Mouse (Mus musculus) intestine, embryonic 16.5 days (tissue): Measurements from ENCODE around the gene Art4. TPM values are rescaled to one million over a fixed set of nuclear protein-coding genes. Genes with fewer than 3 reads are reported as not detected.

Source experiments
- ATAC-seq: fragments of 200-750 bp; cut with Nextera tagmentation; 2 replicates; pipeline ENCODE4 v1.8.0; 2017; ENCODE audit warnings: moderate TSS enrichment, moderate library complexity
- H3K27ac ChIP-seq: fragments of 300-500 bp; sonication (generic); 2 replicates; pipeline ENCODE4 v1.5.1; 2014; ENCODE audit warnings: mild to moderate bottlenecking, low read length
- H3K27me3 ChIP-seq: fragments of 300-500 bp; sonication (generic); replicated peaks from 2 replicates; pipeline ENCODE4 v1.6.1; 2014; ENCODE audit warnings: low read length, control low read depth, mixed read lengths; ENCODE audit not compliant: control insufficient read depth, insufficient read depth
- H3K36me3 ChIP-seq: fragments of 300-500 bp; sonication (generic); 2 replicates; pipeline ENCODE4 v1.6.1; 2014; ENCODE audit warnings: low read length, control low read depth; ENCODE audit not compliant: control insufficient read depth, insufficient read depth
- H3K4me1 ChIP-seq: fragments of 300-500 bp; sonication (generic); 2 replicates; pipeline ENCODE4 v1.6.1; 2014; ENCODE audit warnings: low read length, control low read depth, mixed read lengths; ENCODE audit not compliant: control insufficient read depth, insufficient read depth
- H3K4me2 ChIP-seq: fragments of 300-500 bp; sonication (generic); 2 replicates; pipeline ENCODE4 v1.6.1; 2014; ENCODE audit warnings: low read depth, low read length, control low read depth
- H3K4me3 ChIP-seq: fragments of 300-500 bp; sonication (generic); 2 replicates; pipeline ENCODE4 v1.5.1; 2014; ENCODE audit warnings: mild to moderate bottlenecking, low read length
- H3K9ac ChIP-seq: fragments of 300-500 bp; sonication (generic); 2 replicates; pipeline ENCODE4 v1.6.1; 2014; ENCODE audit warnings: low read depth, low read length
- H3K9me3 ChIP-seq: fragments of 300-500 bp; sonication (generic); 2 replicates; pipeline ENCODE4 v1.6.1; 2016; ENCODE audit warnings: low read length, control low read depth; ENCODE audit not compliant: control insufficient read depth
- WGBS: fragments of 180-500 bp; shearing (Covaris S2); extraction: QIAGEN DNeasy Blood & Tissue Kit; methylation state at CpG from one replicate; pipeline ENCODE4 v1.1.7; 2014; 5-methylcytosine and 5-hydroxymethylcytosine counted together
- polyA plus RNA-seq: library from polyadenylated mRNA; unstranded; fragments of >200 nt; fragmentation: Nextera tagmentation; extraction: Ambion mirVana; gene quantifications from 2 replicates; pipeline ENCODE4 v1.2.1, GENCODE M21; 2015

Art4 gene
- polyA plus RNA-seq: 2.8 and 3.1 TPM in 2 replicates

- peak within 1 kb of the TSS; percentile 55; the same call in 1 of the 2 replicates for H3K9ac ChIP-seq
- no peaks in the 10 kb centered on the region for H3K36me3 ChIP-seq
- peak within 1 kb of the TSS; percentile 74 for H3K27ac ChIP-seq
- peak within 1 kb of the TSS; percentile 4; the same call in 1 of the 2 replicates for H3K4me3 ChIP-seq
- peak; percentile 86 for ATAC-seq
- 49% methylated on average over 18 of the region's 18 CpGs for WGBS
- no peaks in the 10 kb centered on the region for H3K27me3 ChIP-seq
- no peaks in the 10 kb centered on the region for H3K9me3 ChIP-seq
- H3K4me1 ChIP-seq: peaks cover 21% of the 10 kb centered on the region
- H3K4me2 ChIP-seq: peak within 1 kb of the TSS; percentile 15
Observed at GRCm38 (mm10) chr6:136857186-136857872, at the start of gene Art4. Art4 (minus strand) TSS chr6:136857733.

- no peak overlapping the region for H3K27ac ChIP-seq
- peaks cover 15% of the 10 kb centered on the region for H3K4me1 ChIP-seq
- H3K4me3 ChIP-seq: no peak overlapping the region
- no peaks in the 10 kb centered on the region for H3K9me3 ChIP-seq
- no peak for ATAC-seq
- no peak overlapping the region for H3K4me2 ChIP-seq
- H3K27me3 ChIP-seq: no peaks in the 10 kb centered on the region
- H3K36me3 ChIP-seq: no peaks in the 10 kb centered on the region
- H3K9ac ChIP-seq: no peak overlapping the region
- 59% methylated on average over 10 of the region's 10 CpGs for WGBS
Observed at GRCm38 (mm10) chr6:136906937-136907293, 49.4 kb upstream of the Art4 start.

- H3K27me3 ChIP-seq: no peaks in the 10 kb centered on the region
- no peak overlapping the region for H3K4me3 ChIP-seq
- H3K9me3 ChIP-seq: no peaks in the 10 kb centered on the region
- ATAC-seq: no peak
- no peaks in the 10 kb centered on the region for H3K36me3 ChIP-seq
- H3K9ac ChIP-seq: no peak overlapping the region
- H3K27ac ChIP-seq: no peak overlapping the region
- peaks cover 15% of the 10 kb centered on the region for H3K4me1 ChIP-seq
- no peak overlapping the region for H3K4me2 ChIP-seq
- WGBS: 69% methylated on average over 19 of the region's 19 CpGs
Observed at GRCm38 (mm10) chr6:136906283-136906936, 48.9 kb upstream of the Art4 start.

GRCm38 (mm10) chr6:136903885-136904470, 46.4 kb upstream of the Art4 start:
- H3K4me1 ChIP-seq: peaks cover 6% of the 10 kb centered on the region; the same call in 1 of the 2 replicates
- H3K36me3 ChIP-seq: no peaks in the 10 kb centered on the region
- H3K27ac ChIP-seq: no peak overlapping the region
- no peak for ATAC-seq
- no peaks in the 10 kb centered on the region for H3K27me3 ChIP-seq
- H3K9ac ChIP-seq: no peak overlapping the region
- WGBS: 64% methylated on average over 8 of the region's 8 CpGs
- H3K4me2 ChIP-seq: no peak overlapping the region
- H3K9me3 ChIP-seq: no peaks in the 10 kb centered on the region
- no peak overlapping the region for H3K4me3 ChIP-seq

- Histone ChIP-seq H3K9ac (no peak overlapping the region), H3K27me3 (no peaks in the 10 kb centered on the region), H3K4me3 (no peak overlapping the region), H3K36me3 (no peaks in the 10 kb centered on the region), H3K9me3 (no peaks in the 10 kb centered on the region), H3K27ac (no peak overlapping the region), H3K4me1 (peaks cover 6% of the 10 kb centered on the region; the same call in 1 of the 2 replicates), H3K4me2 (no peak overlapping the region)
- WGBS: 92% methylated on average over 9 of the region's 9 CpGs
- no peak for ATAC-seq
Observed at GRCm38 (mm10) chr6:136902527-136902926, 45.0 kb upstream of the Art4 start.

- no peak overlapping the region for H3K4me3 ChIP-seq
- ATAC-seq: no peak; the same call in 1 of the 2 replicates
- H3K9me3 ChIP-seq: no peaks in the 10 kb centered on the region
- H3K9ac ChIP-seq: no peak overlapping the region
- no peaks in the 10 kb centered on the region for H3K27me3 ChIP-seq
- no peak overlapping the region for H3K4me2 ChIP-seq
- WGBS: 61% methylated on average over 2 of the region's 2 CpGs
- H3K4me1 ChIP-seq: peaks cover 6% of the 10 kb centered on the region; the same call in 1 of the 2 replicates
- H3K27ac ChIP-seq: no peak overlapping the region
- no peaks in the 10 kb centered on the region for H3K36me3 ChIP-seq
Observed at GRCm38 (mm10) chr6:136901010-136901409, 43.5 kb upstream of the Art4 start.

- no peak overlapping the region for H3K4me2 ChIP-seq
- no peaks in the 10 kb centered on the region for H3K9me3 ChIP-seq
- H3K9ac ChIP-seq: no peak overlapping the region
- H3K4me3 ChIP-seq: no peak overlapping the region
- peak; percentile 59 for ATAC-seq
- no peaks in the 10 kb centered on the region for H3K36me3 ChIP-seq
- H3K4me1 ChIP-seq: peaks cover 6% of the 10 kb centered on the region; the same call in 1 of the 2 replicates
- no peak overlapping the region for H3K27ac ChIP-seq
- no peaks in the 10 kb centered on the region for H3K27me3 ChIP-seq
- WGBS: 44% methylated on average over 4 of the region's 4 CpGs
Observed at GRCm38 (mm10) chr6:136900369-136901009, 43.0 kb upstream of the Art4 start.

- Histone ChIP-seq H3K4me1 (peaks cover 11% of the 10 kb centered on the region; the same call in 1 of the 2 replicates), H3K4me3 (no peak overlapping the region), H3K27me3 (no peaks in the 10 kb centered on the region), H3K27ac (no peak overlapping the region), H3K36me3 (no peaks in the 10 kb centered on the region), H3K9ac (no peak overlapping the region), H3K4me2 (no peak overlapping the region), H3K9me3 (no peaks in the 10 kb centered on the region)
- no peak for ATAC-seq
- 68% methylated on average over 2 of the region's 2 CpGs for WGBS
Observed at GRCm38 (mm10) chr6:136898954-136899353, 41.4 kb upstream of the Art4 start.

GRCm38 (mm10) chr6:136898222-136898621, 40.7 kb upstream of the Art4 start:
- no peak overlapping the region for H3K4me3 ChIP-seq
- H3K36me3 ChIP-seq: no peaks in the 10 kb centered on the region
- no peaks in the 10 kb centered on the region for H3K27me3 ChIP-seq
- peaks cover 11% of the 10 kb centered on the region; the same call in 1 of the 2 replicates for H3K4me1 ChIP-seq
- H3K9me3 ChIP-seq: no peaks in the 10 kb centered on the region
- no peak overlapping the region for H3K4me2 ChIP-seq
- WGBS: 50% methylated on average over 4 of the region's 4 CpGs
- peak; percentile 54; the same call in 1 of the 2 replicates for ATAC-seq
- no peak overlapping the region for H3K9ac ChIP-seq
- no peak overlapping the region for H3K27ac ChIP-seq
